Mouse (Mus musculus) lung, adult 2 months (tissue): ENCODE measurements at regions not wholly inside any gene's neighbourhood (a gene's known extent, or its start where the extent isn't known, plus 50 kb on each side); places are given as distances from the start of the nearest gene placed in this dataset.

Experiments
- DNase-seq: peaks from one replicate; pipeline ENCODE4 v3.0.0; 2022
- H3K4me1 ChIP-seq: fragments of 200-500 bp; 2 replicates; pipeline ENCODE4 v1.6.1; 2011; ENCODE audit warnings: low read length; ENCODE audit not compliant: control insufficient read depth, insufficient read depth
- H3K4me3 ChIP-seq: fragments of 200-500 bp; replicated peaks from 2 replicates; pipeline ENCODE3; 2011; ENCODE audit warnings: low read depth, mild to moderate bottlenecking, control low read depth, low read length; ENCODE audit errors: extremely low read depth
- CTCF ChIP-seq: fragments of 200-500 bp; IDR thresholded peaks from 2 replicates; pipeline ENCODE4 v1.5.1; 2011; ENCODE audit warnings: mild to moderate bottlenecking, low read length, control low read depth; ENCODE audit not compliant: insufficient read depth
- POLR2A ChIP-seq: fragments of 200-500 bp; IDR thresholded peaks from 2 replicates; pipeline ENCODE4 v1.6.1; 2011; ENCODE audit warnings: low read depth, mild to moderate bottlenecking, control low read depth, low read length, borderline replicate concordance; ENCODE audit errors: extremely low read depth
- WGBS: fragments of 180-500 bp; shearing (Covaris S2); methylation state at CpG from one replicate; pipeline ENCODE4 v1.1.7; 2018; 5-methylcytosine and 5-hydroxymethylcytosine counted together

GRCm38 (mm10) chr5:115790436-115790835 is 54.6 kb upstream of the Cit start:
- H3K4me3 ChIP-seq, result no peak overlapping the region
- DNase-seq, result peak; percentile 39
- WGBS, result 7% methylated on average over 3 of the region's 3 CpGs
- no peaks in the 10 kb centered on the region for H3K4me1 ChIP-seq
- TF ChIP-seq CTCF, result peak; percentile 71
- TF ChIP-seq POLR2A, result no peak
